8 mouse cellular contexts compared by ENCODE assay signal in the genomic region with DNA sequence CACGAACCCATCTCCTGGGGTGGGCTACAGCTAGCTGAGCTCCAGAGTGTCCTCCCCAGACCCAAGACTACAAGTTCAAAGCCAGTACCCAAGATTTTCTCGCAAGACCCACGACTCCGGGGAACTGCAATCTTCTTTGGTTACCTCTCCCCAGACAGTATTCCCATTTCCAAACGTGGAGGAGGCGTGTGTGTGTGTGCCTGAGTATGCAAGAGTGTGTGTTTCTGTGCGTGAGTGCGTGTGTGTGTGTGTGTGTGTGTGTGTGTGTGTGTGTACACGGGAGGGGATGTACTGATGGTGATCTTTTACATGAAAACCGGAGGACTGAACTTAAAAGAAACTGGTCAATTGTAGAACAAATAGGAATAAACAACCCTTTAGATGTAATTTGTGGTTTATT. TPM values are rescaled to one million over a fixed set of nuclear protein-coding genes. Genes with fewer than 3 reads are reported as not detected.
DNase-seq lines count a peak whose midpoint lies in the region; ATAC-seq and TF ChIP-seq lines count a peak whose summit lies in the region.

No protein-coding gene starts in this region.

- peaks cover 72% of the 10 kb centered on the region for H3K27me3 ChIP-seq in heart, embryonic 11.5 days (ENCODE audit: control insufficient read depth, insufficient read depth, low read length)
- H3K27me3 ChIP-seq in forebrain, embryonic 15.5 days: no peaks in the 10 kb centered on the region
- peaks cover 80% of the 10 kb centered on the region for H3K27me3 ChIP-seq in midbrain, embryonic 12.5 days
- H3K27me3 ChIP-seq in thymus, adult 2 months (ENCODE audit: control insufficient read depth, insufficient read depth, low read length): no peaks in the 10 kb centered on the region

- no peak for TF ChIP-seq CTCF in gastrocnemius, adult 2 months (IDR thresholded peaks at IDR 0.05)
- TF ChIP-seq CTCF in thymus, adult 2 months (IDR thresholded peaks at IDR 0.05; ENCODE audit: borderline replicate concordance, control insufficient read depth, extremely low read depth, insufficient read depth, low read length, poor library complexity): no peak

- no peak for ATAC-seq in heart, embryonic 11.5 days (replicated peaks; ENCODE audit: insufficient number of reproducible peaks, low FRiP score, low TSS enrichment)
- ATAC-seq in forebrain, embryonic 15.5 days (replicated peaks): no peak
- no peak for ATAC-seq in midbrain, embryonic 12.5 days (ENCODE audit: low FRiP score, low read depth)

- intact Hi-C loops in gastrocnemius, adult 2 months (cut with DNase I): no loop called here

- H3K4me3 ChIP-seq in heart, embryonic 11.5 days (ENCODE audit: low read depth, low read length): peak overlapping the region; percentile 46
- H3K4me3 ChIP-seq in ES-E14 (ENCODE audit: insufficient read depth in 1 of 2, low read depth in 1 of 2, low read length in 2 of 2, poor library complexity in 1 of 2, severe bottlenecking in 1 of 2): peak overlapping the region; percentile 66 to 71; a peak in 2 of 4 replicates
- H3K4me3 ChIP-seq in forebrain, embryonic 15.5 days: peak overlapping the region; percentile 84
- H3K4me3 ChIP-seq in midbrain, embryonic 12.5 days: peak overlapping the region; percentile 66
- H3K4me3 ChIP-seq in gastrocnemius, adult 2 months: no peak overlapping the region
- H3K4me3 ChIP-seq in thymus, adult 2 months (ENCODE audit: control insufficient read depth, insufficient read depth, low read length): no peak overlapping the region

- in situ Hi-C loops in ES-E14 (cut with MboI; ENCODE audit: low sequenced_read_pairs in 2 of 2, unreplicated experiment in 2 of 2): no loop called here

- 0 out of 2 replicates have a peak, but pooled peaks cover 9% of the 10 kb centered on the region for H3K4me1 ChIP-seq in heart, embryonic 11.5 days (ENCODE audit: control insufficient read depth, insufficient read depth, low read length)
- H3K4me1 ChIP-seq in ES-E14 (ENCODE audit: control insufficient read depth in 2 of 2, insufficient read depth in 2 of 2, low read length in 2 of 2, poor library complexity in 1 of 2): peaks cover 0 to 13% of the 10 kb centered on the region in 2 experiments; a peak in 2 of 4 replicates
- H3K4me1 ChIP-seq in forebrain, embryonic 15.5 days: peaks cover 51% of the 10 kb centered on the region
- peaks cover 38% of the 10 kb centered on the region for H3K4me1 ChIP-seq in midbrain, embryonic 12.5 days
- no peaks in the 10 kb centered on the region for H3K4me1 ChIP-seq in thymus, adult 2 months (replicated peaks; ENCODE audit: control insufficient read depth, insufficient read depth, low read length)

- DNase-seq in heart, postnatal 4 days: no peak
- no peak for DNase-seq in ES-E14 (ENCODE audit: low read depth, low spot score)
- DNase-seq in gastrocnemius, adult 2 months: no peak
- no peak for DNase-seq in spleen, adult 12 weeks (ENCODE audit: low spot score)
- DNase-seq in thymus, adult 2 months: no peak

- 4% methylated on average over 10 of the region's 10 CpGs for WGBS in heart, embryonic 11.5 days (ENCODE audit: insufficient replicate concordance)
- 2% methylated on average over 10 of the region's 10 CpGs for WGBS in forebrain, embryonic 15.5 days
- 4% methylated on average over 10 of the region's 10 CpGs for WGBS in midbrain, embryonic 12.5 days
- WGBS in thymus, adult 2 months: 16% methylated on average over 10 of the region's 10 CpGs

- H3K36me3 ChIP-seq in heart, embryonic 11.5 days (ENCODE audit: control insufficient read depth, insufficient read depth, low read length): no peaks in the 10 kb centered on the region
- H3K36me3 ChIP-seq in ES-E14 (ENCODE audit: control insufficient read depth, insufficient read depth, low read length, poor library complexity, severe bottlenecking): no peaks in the 10 kb centered on the region
- H3K36me3 ChIP-seq in forebrain, embryonic 15.5 days: no peaks in the 10 kb centered on the region
- no peaks in the 10 kb centered on the region for H3K36me3 ChIP-seq in midbrain, embryonic 12.5 days
- no peaks in the 10 kb centered on the region for H3K36me3 ChIP-seq in thymus, adult 2 months (ENCODE audit: control insufficient read depth, insufficient read depth, low read length)

- H3K4me2 ChIP-seq in heart, embryonic 11.5 days: peak overlapping the region; percentile 79
- peak overlapping the region; percentile 85 for H3K4me2 ChIP-seq in forebrain, embryonic 15.5 days (replicated peaks)
- peak overlapping the region; percentile 79 for H3K4me2 ChIP-seq in midbrain, embryonic 12.5 days (replicated peaks)

- H3K9me3 ChIP-seq in heart, embryonic 11.5 days (replicated peaks; ENCODE audit: control insufficient read depth, low read length): no peaks in the 10 kb centered on the region
- H3K9me3 ChIP-seq in ES-E14 (ENCODE audit: control insufficient read depth, insufficient read depth, low read depth, low read length): no peaks in the 10 kb centered on the region
- H3K9me3 ChIP-seq in forebrain, embryonic 15.5 days: no peaks in the 10 kb centered on the region
- H3K9me3 ChIP-seq in midbrain, embryonic 12.5 days: no peaks in the 10 kb centered on the region

- TF ChIP-seq POLR2A in thymus, adult 2 months (IDR thresholded peaks at IDR 0.05; ENCODE audit: control insufficient read depth, extremely low read depth, insufficient read depth, low read length, poor library complexity): no peak

- H3K27ac ChIP-seq in heart, embryonic 11.5 days (ENCODE audit: low read depth, low read length): no peak overlapping the region
- no peak overlapping the region for H3K27ac ChIP-seq in ES-E14 (ENCODE audit: insufficient read depth, low read depth, low read length, poor library complexity, severe bottlenecking)
- peak overlapping the region; percentile 88 for H3K27ac ChIP-seq in forebrain, embryonic 15.5 days (replicated peaks)
- H3K27ac ChIP-seq in midbrain, embryonic 12.5 days (replicated peaks): no peak overlapping the region
- H3K27ac ChIP-seq in gastrocnemius, adult 2 months: no peak overlapping the region
- no peak overlapping the region for H3K27ac ChIP-seq in thymus, adult 2 months (ENCODE audit: control insufficient read depth, insufficient read depth, low read length)

- H3K9ac ChIP-seq in heart, embryonic 11.5 days (ENCODE audit: low read depth, low read length): no peak overlapping the region
- H3K9ac ChIP-seq in ES-E14 (ENCODE audit: insufficient read depth, low read depth, low read length, poor library complexity, severe bottlenecking): no peak overlapping the region
- peak overlapping the region; percentile 89 for H3K9ac ChIP-seq in forebrain, embryonic 15.5 days (replicated peaks)
- no peak overlapping the region for H3K9ac ChIP-seq in midbrain, embryonic 12.5 days (replicated peaks)

TF ChIP-seq in ES-E14, 5 proteins besides CTCF, POLR2A, EP300 and RAD21:
- no peak for TF ChIP-seq HCFC1 (IDR thresholded peaks at IDR 0.05; ENCODE audit: borderline replicate concordance, insufficient read depth, low read length)
- no peak for TF ChIP-seq ZNF384 (IDR thresholded peaks at IDR 0.05; ENCODE audit: low read depth, low read length)
- no peak for TF ChIP-seq ZC3H11A (IDR thresholded peaks at IDR 0.05; ENCODE audit: borderline replicate concordance, low read depth, low read length)
- TF ChIP-seq MAFK (IDR thresholded peaks at IDR 0.05; ENCODE audit: insufficient read depth, low read depth, low read length): no peak
- TF ChIP-seq CHD2 (IDR thresholded peaks at IDR 0.05; ENCODE audit: low read depth, low read length): no peak
TF ChIP-seq in ES-E14: peak in this region for 0.

RNA-seq across cellular contexts. Expression of a gene that starts 0.4 kb away (rescaled TPM):
- 0.21 TPM in 1 of 2 replicates, not detected in the other for polyA plus RNA-seq in heart, embryonic 11.5 days (2014; fragmentation: Nextera tagmentation; extraction: Ambion mirVana)
- under 1 TPM; 0.14 to 0.16 TPM for total RNA-seq in heart, postnatal 4 days (2021)
- 0.74 and 0.80 TPM in 2 replicates for total RNA-seq in ES-E14 (2012; rRNA removed)
- 8.7 and 9.0 TPM in 2 replicates for polyA plus RNA-seq in forebrain, embryonic 15.5 days (2015; fragmentation: Nextera tagmentation; extraction: Ambion mirVana)
- 5.2 and 5.6 TPM in 2 replicates for polyA plus RNA-seq in midbrain, embryonic 12.5 days (2016; fragmentation: Nextera tagmentation; extraction: Ambion mirVana)
- not detected for total RNA-seq in gastrocnemius, adult 2 months (2021)
- polyA plus RNA-seq in thymus, adult 2 months (2012; rRNA removed): 0.42 and 0.50 TPM in 2 replicates

RNA-seq across cellular contexts. Expression of a gene that starts 16.5 kb away (rescaled TPM):
- polyA plus RNA-seq in heart, embryonic 11.5 days (2014; fragmentation: Nextera tagmentation; extraction: Ambion mirVana): not detected in 2 replicates
- not detected for total RNA-seq in heart, postnatal 4 days (2021)
- total RNA-seq in ES-E14 (2012; rRNA removed): not detected in 2 replicates
- polyA plus RNA-seq in forebrain, embryonic 15.5 days (2015; fragmentation: Nextera tagmentation; extraction: Ambion mirVana): 0.59 and 0.86 TPM in 2 replicates
- polyA plus RNA-seq in midbrain, embryonic 12.5 days (2016; fragmentation: Nextera tagmentation; extraction: Ambion mirVana): 0.41 and 0.67 TPM in 2 replicates
- not detected for total RNA-seq in gastrocnemius, adult 2 months (2021)
- polyA plus RNA-seq in thymus, adult 2 months (2012; rRNA removed): not detected in 2 replicates

Comparison
In these comparisons a context has a peak if more than half of its experiments do, and no peak if none do; other contexts are left out.
1. H3K4me3 ChIP-seq: peak in heart, embryonic 11.5 days (single experiment), ES-E14 (2 of 2), forebrain, embryonic 15.5 days (single experiment) and midbrain, embryonic 12.5 days (single experiment); none in gastrocnemius, adult 2 months (single experiment) and thymus, adult 2 months (single experiment).
2. Peak in every context shown above with its lines, with median percentiles within 50 percentile points of each other: H3K4me2 ChIP-seq.